Mouse (Mus musculus) lung, postnatal 36 days (tissue): ENCODE results near the gene Smndc1.
A peak's percentile ranks its signal among the peaks of the same experiment; 100 is the strongest.

Experiments used
- DNase-seq: peaks from one replicate; pipeline ENCODE4 v3.0.0; 2022; ENCODE audit warnings: mixed read lengths

Gene Smndc1

GRCm38 (mm10) chr19:53340423-53340822 lies 50.0 kb downstream of the Smndc1 start:
- peak; percentile 52 for DNase-seq

GRCm38 (mm10) chr19:53335241-53335640 lies 55.1 kb downstream of the Smndc1 start:
- no peak for DNase-seq

- no peak for DNase-seq
These were observed 56.6 kb downstream of the Smndc1 start for GRCm38 (mm10) chr19:53333730-53334129.

DNA sequence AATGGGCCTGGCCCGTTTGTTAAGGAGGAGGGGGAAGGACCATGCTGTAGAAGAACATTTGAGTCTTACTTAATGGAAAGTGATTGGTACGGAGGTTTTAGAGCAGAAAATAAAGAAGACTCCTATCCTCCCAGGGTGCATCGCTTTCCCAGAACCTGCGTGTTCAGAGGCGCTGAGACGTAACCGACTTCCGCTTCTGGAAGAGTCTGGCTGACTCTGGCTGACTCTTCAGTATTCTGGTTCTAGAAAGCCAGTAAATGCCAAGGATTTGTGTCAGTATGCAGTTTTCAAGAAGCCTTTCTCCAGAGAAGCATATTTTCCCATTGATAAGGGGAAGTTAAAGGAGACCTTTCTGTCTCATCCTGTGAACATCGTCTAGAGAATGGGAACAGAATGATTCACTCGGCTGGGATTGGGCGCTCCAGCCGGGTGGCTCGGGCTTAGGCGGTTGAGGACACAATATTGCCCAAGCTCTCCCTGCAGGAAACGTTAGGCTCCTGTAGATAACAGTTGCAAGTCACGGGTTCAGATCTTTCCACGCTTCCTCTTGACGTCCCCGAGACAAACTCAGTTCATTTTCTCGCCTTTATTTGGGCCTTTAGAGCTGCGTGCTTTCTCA lies 58.4 kb downstream of the Smndc1 start:
- DNase-seq = no peak

- peak; percentile 82 for DNase-seq
These were observed 60.4 kb downstream of the Smndc1 start for GRCm38 (mm10) chr19:53329992-53330381.
